Mouse (Mus musculus) c-Kit-negative CD71-positive TER-119-positive erythroid progenitor cells, embryonic 14.5 days (primary cell): ENCODE data around the gene Btbd35f18.
"Not testable (repeated sequence)": the region's sequence is repeated elsewhere in the genome, so short reads cannot be mapped to it uniquely, and the experiment has no call there.

Source experiments
- DNase-seq: peaks from one replicate; pipeline ENCODE4 v3.0.0-alpha.2; 2013; ENCODE audit warnings: low read depth, low spot score

Btbd35f18 gene

DNA sequence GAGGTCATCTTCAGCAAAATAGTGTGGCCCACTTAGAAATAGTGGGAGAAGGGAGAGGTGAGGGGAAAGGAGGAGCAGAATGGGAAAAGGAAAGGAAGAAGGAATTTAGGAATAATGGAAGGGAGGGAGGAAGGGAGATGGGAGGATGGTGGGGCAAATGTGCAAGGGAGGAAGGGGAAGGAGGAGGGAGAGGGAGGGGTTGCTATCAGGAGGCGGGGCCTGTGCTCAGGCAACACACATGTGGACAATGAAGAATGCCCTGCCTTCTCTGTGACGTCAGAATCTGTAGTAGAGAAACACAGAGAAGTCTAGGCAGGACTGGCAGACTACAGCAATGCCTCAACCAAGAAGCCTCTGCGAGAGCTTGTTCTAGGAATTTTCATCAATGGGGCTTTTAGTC lies at the start of gene Btbd35f18:
Gene Btbd35f18 (plus strand): TSS at position 301 of the 400 bp plus-strand sequence.
- DNase-seq: not testable (repeated sequence)
